Mouse (Mus musculus) midbrain, embryonic 16.5 days (tissue): ENCODE data around the gene Gpsm1. TPM values are rescaled to one million over a fixed set of nuclear protein-coding genes. Genes with fewer than 3 reads are reported as not detected.

Experiments used
- ATAC-seq: fragments of 200-750 bp; cut with Nextera tagmentation; 2 replicates; pipeline ENCODE4 v1.8.0; 2017; ENCODE audit warnings: moderate TSS enrichment
- H3K27ac ChIP-seq: fragments of 300-500 bp; sonication (generic); 2 replicates; pipeline ENCODE4 v1.5.1; 2014; ENCODE audit warnings: mild to moderate bottlenecking, low read length, mixed read lengths
- H3K27me3 ChIP-seq: fragments of 300-500 bp; sonication (generic); 2 replicates; pipeline ENCODE4 v1.6.1; 2014; ENCODE audit warnings: low read depth, low read length, mixed read lengths; ENCODE audit not compliant: control insufficient read depth, insufficient read depth
- H3K36me3 ChIP-seq: fragments of 300-500 bp; sonication (generic); 2 replicates; pipeline ENCODE4 v1.6.1; 2014; ENCODE audit warnings: mild to moderate bottlenecking, low read length, moderate library complexity, mixed read lengths; ENCODE audit not compliant: control insufficient read depth, insufficient read depth
- H3K4me1 ChIP-seq: fragments of 300-500 bp; sonication (generic); 2 replicates; pipeline ENCODE4 v1.6.1; 2014; ENCODE audit warnings: mild to moderate bottlenecking, low read length, mixed read lengths; ENCODE audit not compliant: control insufficient read depth, insufficient read depth
- H3K4me2 ChIP-seq: fragments of 300-500 bp; sonication (generic); 2 replicates; pipeline ENCODE4 v1.6.1; 2014; ENCODE audit warnings: mild to moderate bottlenecking, low read length, mixed read lengths
- H3K4me3 ChIP-seq: fragments of 300-500 bp; sonication (generic); 2 replicates; pipeline ENCODE4 v1.5.1; 2014; ENCODE audit warnings: low read depth, mild to moderate bottlenecking, low read length, moderate library complexity, mixed read lengths
- H3K9ac ChIP-seq: fragments of 300-500 bp; sonication (generic); 2 replicates; pipeline ENCODE4 v1.6.1; 2014; ENCODE audit warnings: low read depth, low read length, mixed read lengths
- H3K9me3 ChIP-seq: fragments of 300-500 bp; sonication (generic); replicated peaks from 2 replicates; pipeline ENCODE4 v1.6.1; 2014; ENCODE audit warnings: mild to moderate bottlenecking, low read length, mixed read lengths; ENCODE audit not compliant: control insufficient read depth, poor library complexity, severe bottlenecking
- WGBS: fragments of 180-500 bp; shearing (Covaris S2); extraction: QIAGEN DNeasy Blood & Tissue Kit; methylation state at CpG from one replicate; pipeline ENCODE4 v1.1.7; 2014; 5-methylcytosine and 5-hydroxymethylcytosine counted together
- polyA plus RNA-seq: library from polyadenylated mRNA; unstranded; fragments of >200 nt; fragmentation: Nextera tagmentation; extraction: Ambion mirVana; gene quantifications from 2 replicates; pipeline ENCODE4 v1.2.1, GENCODE M21; 2015

Gene Gpsm1
- polyA plus RNA-seq, 1 experiment from 2014 or later = 188 TPM

DNA sequence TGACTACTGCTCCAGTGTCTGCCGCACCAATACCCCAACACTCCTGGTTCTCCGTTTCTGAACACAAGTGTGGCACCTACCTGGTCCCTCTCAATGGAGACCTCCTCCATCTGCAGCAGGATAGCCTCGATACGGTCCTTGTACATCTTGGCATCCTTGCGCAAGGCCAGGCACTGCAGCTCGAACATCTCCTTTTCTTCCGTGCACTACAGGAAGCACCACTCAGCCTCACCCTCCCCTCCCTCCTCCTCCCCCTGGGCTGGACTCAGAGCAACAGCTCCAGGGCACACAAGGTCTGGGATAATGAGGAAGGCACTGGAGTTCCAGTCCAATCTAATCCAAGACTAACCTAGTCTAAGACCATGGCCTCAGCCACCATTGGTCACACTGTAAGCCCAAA is 41.4 kb downstream of the Gpsm1 start:
- Histone ChIP-seq H3K27me3 (no peaks in the 10 kb centered on the region), H3K4me2 (no peak overlapping the region), H3K27ac (no peak overlapping the region), H3K4me1 (peaks cover 13% of the 10 kb centered on the region), H3K36me3 (no peaks in the 10 kb centered on the region), H3K9ac (no peak overlapping the region), H3K9me3 (no peaks in the 10 kb centered on the region), H3K4me3 (no peak overlapping the region)
- 80% methylated on average over 7 of the region's 7 CpGs for WGBS
- ATAC-seq = no peak

DNA sequence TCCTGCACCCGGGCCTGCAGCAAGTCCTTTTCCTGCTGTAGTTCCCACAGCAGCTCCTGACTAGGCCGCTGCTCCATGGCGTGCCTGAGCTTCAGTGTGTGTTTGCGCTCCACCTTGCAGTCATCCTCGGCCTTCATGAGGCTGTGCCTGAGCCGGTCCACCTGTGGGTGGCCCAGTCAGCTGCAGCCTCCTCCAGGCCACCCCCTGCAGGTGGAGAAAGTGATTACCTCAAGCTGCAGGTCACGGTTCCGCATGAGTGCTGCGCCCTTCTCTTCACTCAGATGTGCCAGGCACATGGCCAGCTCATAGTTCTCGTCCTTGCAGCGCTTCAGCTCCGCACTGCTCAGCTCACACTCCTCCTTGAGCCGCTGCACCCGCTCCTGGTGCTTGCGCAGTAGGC is 42.2 kb downstream of the Gpsm1 start:
- no peak overlapping the region for H3K27ac ChIP-seq
- no peak overlapping the region for H3K4me2 ChIP-seq
- no peak for ATAC-seq
- no peaks in the 10 kb centered on the region for H3K27me3 ChIP-seq
- H3K9ac ChIP-seq = no peak overlapping the region
- peaks cover 13% of the 10 kb centered on the region for H3K4me1 ChIP-seq
- no peaks in the 10 kb centered on the region for H3K36me3 ChIP-seq
- no peaks in the 10 kb centered on the region for H3K9me3 ChIP-seq
- no peak overlapping the region for H3K4me3 ChIP-seq
- 43% methylated on average over 15 of the region's 15 CpGs for WGBS

DNA sequence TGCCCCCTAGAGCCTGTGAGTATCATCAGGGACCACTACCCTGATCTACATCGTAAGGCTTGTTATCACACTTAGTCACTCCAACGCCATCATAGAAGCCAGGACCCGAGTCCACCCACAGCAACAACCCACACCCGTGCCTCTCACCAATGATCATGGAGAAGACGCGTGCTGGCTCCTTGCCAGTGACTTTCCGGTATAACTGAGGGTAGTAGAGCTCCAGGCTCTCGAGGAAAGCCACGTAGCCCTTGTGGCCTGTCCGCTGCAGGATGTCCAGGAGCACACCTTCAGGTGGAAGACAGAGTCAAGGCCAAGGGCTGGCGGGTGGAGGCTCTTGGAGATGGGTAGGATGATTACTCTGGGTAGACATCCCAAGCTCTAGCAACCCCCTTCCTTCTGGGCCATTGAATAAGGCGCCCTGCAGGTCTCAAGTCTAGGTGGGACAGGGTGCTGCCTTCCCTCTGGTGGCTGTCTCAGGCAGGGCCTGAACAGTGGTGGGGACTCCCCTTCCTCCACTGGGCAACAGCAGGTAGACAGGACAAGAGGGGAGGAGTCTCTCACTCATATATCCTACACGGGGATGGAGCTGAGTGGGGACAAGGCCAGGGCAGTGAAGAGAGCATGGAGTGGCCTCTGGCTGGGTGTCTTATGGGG is 43.5 kb downstream of the Gpsm1 start:
- H3K4me2 ChIP-seq = no peak overlapping the region
- H3K9me3 ChIP-seq = no peaks in the 10 kb centered on the region
- H3K9ac ChIP-seq = no peak overlapping the region
- peaks cover 1% of the 10 kb centered on the region; the same call in 1 of the 2 replicates for H3K4me1 ChIP-seq
- no peaks in the 10 kb centered on the region for H3K27me3 ChIP-seq
- 87% methylated on average over 13 of the region's 13 CpGs for WGBS
- H3K36me3 ChIP-seq = 0 out of 2 replicates have a peak, but pooled peaks cover 6% of the 10 kb centered on the region
- no peak overlapping the region for H3K4me3 ChIP-seq
- no peak overlapping the region for H3K27ac ChIP-seq
- ATAC-seq = no peak

DNA sequence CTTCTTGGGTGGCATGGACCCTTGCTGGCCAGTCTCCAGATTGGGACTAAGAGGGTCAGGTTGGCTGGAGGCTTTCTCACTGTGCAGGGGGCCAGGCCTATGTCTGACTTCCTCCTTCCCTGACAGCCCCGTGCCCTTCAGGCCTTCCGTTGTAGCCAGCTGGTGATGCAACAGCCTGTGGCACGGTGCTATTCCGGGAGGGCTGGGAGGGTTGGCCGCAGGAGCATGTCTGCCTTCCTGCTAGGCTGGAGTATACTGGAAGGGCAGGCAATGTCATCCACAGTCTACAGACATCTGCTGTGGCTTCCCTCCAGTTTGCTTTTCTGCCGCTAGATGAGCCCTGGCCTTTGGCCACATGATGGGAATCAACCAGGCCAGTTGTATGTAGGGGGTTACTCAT is 44.7 kb downstream of the Gpsm1 start:
- 83% methylated on average over 6 of the region's 6 CpGs for WGBS
- no peak overlapping the region for H3K27ac ChIP-seq
- H3K4me2 ChIP-seq = no peak overlapping the region
- no peak for ATAC-seq
- H3K4me1 ChIP-seq = no peaks in the 10 kb centered on the region
- H3K4me3 ChIP-seq = no peak overlapping the region
- no peak overlapping the region for H3K9ac ChIP-seq
- peaks cover 12% of the 10 kb centered on the region; the same call in 1 of the 2 replicates for H3K36me3 ChIP-seq
- no peaks in the 10 kb centered on the region for H3K27me3 ChIP-seq
- H3K9me3 ChIP-seq = no peaks in the 10 kb centered on the region

DNA sequence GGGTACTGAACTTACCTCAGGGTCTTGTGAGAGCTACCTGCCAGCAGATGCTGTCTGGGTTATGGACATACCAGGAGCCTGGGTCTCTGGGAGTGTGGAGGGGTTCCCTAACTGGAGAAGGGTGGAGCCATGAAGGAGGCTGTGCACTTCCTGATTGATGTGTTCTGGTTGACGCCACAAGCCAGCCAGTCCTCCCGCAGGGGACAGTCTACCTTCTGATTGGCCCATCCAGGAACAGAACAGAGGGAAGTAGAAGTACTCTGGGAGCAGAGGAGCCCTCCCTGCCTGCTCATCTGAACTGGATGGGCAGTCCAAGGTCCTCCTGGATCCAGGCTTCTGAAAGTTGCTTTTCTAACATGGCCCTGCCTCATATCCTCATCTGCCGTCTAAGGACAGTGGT is 45.5 kb downstream of the Gpsm1 start, which contains the start of gene Card9:
Gene Card9, minus strand, starts transcription at position 147 of the 400 bp plus-strand sequence.
- Histone ChIP-seq H3K27me3 (no peaks in the 10 kb centered on the region), H3K4me1 (no peaks in the 10 kb centered on the region), H3K9ac (no peak within 1 kb of the TSS), H3K4me2 (no peak within 1 kb of the TSS), H3K36me3 (peaks cover 17% of the 10 kb centered on the region; the same call in 1 of the 2 replicates), H3K9me3 (no peaks in the 10 kb centered on the region), H3K4me3 (no peak within 1 kb of the TSS), H3K27ac (no peak within 1 kb of the TSS)
- 62% methylated on average over 3 of the region's 3 CpGs for WGBS
- ATAC-seq = no peak

DNA sequence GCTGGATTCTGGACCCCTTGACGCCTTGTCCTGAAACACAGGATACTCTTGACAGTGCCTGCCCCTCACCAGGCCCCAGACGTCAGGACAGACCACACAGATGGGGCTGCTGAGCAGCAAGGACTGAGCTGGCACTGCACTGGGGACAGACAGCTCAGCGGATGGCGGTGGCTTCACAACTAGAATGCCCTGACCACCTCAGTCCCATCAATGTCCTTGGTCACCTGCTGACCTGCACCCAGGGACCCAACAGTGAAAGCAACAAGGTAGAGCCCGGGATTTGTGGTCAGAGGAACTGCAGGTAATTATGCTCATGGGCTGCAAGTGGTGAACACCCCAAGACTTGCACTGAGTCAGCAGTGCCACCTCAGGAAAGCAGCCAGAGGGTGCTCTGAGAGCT is 47.7 kb downstream of the Gpsm1 start:
- H3K9ac ChIP-seq = no peak overlapping the region
- H3K27me3 ChIP-seq = no peaks in the 10 kb centered on the region
- peaks cover 34% of the 10 kb centered on the region for H3K36me3 ChIP-seq
- no peak overlapping the region for H3K4me2 ChIP-seq
- H3K27ac ChIP-seq = no peak overlapping the region
- 91% methylated on average over 5 of the region's 5 CpGs for WGBS
- no peaks in the 10 kb centered on the region for H3K4me1 ChIP-seq
- H3K9me3 ChIP-seq = no peaks in the 10 kb centered on the region
- H3K4me3 ChIP-seq = no peak overlapping the region
- ATAC-seq = no peak

DNA sequence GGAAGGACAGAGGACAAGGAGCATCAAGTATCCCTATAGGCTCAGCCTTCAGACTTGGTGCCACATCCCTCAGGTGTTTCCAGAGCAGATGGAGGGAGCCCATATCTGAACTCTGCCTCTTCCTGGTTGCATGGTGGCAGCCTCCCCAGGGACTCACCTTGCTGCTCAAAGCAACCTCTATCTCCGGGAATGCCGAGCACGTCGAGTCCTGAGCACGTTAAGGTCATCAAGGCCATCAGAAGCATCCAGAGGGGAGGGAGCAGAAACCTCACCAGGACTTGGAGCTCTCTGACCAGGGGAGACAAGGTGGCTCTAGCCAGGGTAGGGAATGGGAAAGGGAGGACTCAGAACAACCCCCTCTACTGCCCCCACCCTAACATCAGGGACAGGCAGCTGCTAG is 48.2 kb downstream of the Gpsm1 start:
- H3K4me3 ChIP-seq = no peak overlapping the region
- 95% methylated on average over 5 of the region's 5 CpGs for WGBS
- H3K27me3 ChIP-seq = no peaks in the 10 kb centered on the region
- H3K9me3 ChIP-seq = no peaks in the 10 kb centered on the region
- H3K4me1 ChIP-seq = no peaks in the 10 kb centered on the region
- no peak overlapping the region for H3K27ac ChIP-seq
- H3K9ac ChIP-seq = no peak overlapping the region
- H3K4me2 ChIP-seq = no peak overlapping the region
- H3K36me3 ChIP-seq = peaks cover 35% of the 10 kb centered on the region
- no peak for ATAC-seq

DNA sequence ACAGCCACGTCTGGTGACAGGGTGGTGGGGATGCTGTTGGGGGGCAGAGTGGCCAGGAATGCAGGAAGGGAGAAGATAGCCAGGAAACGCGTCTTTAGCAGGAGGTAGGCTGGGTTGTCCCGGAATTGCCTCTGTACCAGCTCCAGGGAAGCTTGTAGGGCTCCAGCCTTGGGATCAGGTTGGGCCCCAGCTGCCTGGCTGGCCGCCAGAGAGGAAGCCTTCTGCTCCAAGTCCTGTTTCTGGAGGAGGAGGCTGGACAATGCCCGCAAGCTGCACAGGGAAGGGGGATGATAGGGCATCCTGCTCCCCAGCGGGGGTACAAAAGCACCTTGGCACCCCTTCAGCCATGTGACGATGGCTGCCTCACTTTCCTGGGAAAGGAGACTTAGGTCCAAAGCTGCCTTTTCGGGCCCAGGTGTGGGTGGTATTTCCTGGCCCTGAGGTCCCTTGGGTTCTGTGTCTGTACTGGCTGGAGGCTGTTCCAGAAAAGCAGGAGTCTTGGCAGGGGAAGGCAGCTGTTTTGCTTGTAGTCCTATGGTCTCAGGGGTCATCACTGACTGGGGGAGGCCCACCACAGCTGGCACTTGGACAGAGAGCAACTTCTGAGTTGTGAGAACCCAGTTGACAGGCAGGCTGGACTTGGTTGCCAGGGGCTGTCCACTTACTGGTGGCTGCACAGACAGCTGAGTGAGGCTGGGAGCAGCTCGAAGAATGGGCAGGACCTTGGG is 49.6 kb downstream of the Gpsm1 start:
- Histone ChIP-seq H3K4me3 (no peak overlapping the region), H3K36me3 (peaks cover 45% of the 10 kb centered on the region), H3K27me3 (no peaks in the 10 kb centered on the region), H3K9me3 (no peaks in the 10 kb centered on the region), H3K4me1 (no peaks in the 10 kb centered on the region), H3K27ac (no peak overlapping the region), H3K9ac (no peak overlapping the region), H3K4me2 (no peak overlapping the region)
- WGBS = 88% methylated on average over 10 of the region's 10 CpGs
- ATAC-seq = no peak

DNA sequence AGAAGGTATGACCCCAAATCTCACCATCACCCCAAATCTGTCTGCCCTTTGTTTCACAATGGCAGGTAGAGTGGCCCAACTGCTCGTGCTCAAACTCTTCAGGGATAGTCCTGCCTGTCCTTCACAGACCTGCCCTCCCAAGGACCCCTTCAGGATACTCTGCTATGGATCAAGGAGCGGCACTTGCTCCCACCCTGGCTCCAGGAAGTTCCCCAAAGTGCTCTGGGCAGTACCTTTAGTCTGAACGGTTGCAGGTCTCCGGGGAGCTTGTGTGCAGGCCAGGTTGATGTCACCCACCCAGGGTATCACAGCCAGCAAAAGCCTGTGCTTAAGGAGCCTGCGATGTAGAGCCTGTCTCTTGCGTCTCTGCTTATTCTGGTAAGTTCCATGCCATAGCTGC is 52.6 kb downstream of the Gpsm1 start:
- Histone ChIP-seq H3K36me3 (peaks cover 57% of the 10 kb centered on the region), H3K27me3 (no peaks in the 10 kb centered on the region), H3K9ac (no peak overlapping the region), H3K9me3 (no peaks in the 10 kb centered on the region), H3K4me1 (no peaks in the 10 kb centered on the region), H3K27ac (no peak overlapping the region), H3K4me3 (no peak overlapping the region), H3K4me2 (no peak overlapping the region)
- no peak for ATAC-seq
- WGBS = 91% methylated on average over 6 of the region's 6 CpGs
